Mouse (Mus musculus) kidney, adult 2 months (tissue): ENCODE measurements at regions not wholly inside any gene's neighbourhood (a gene's known extent, or its start where the extent isn't known, plus 50 kb on each side); places are given as distances from the start of the nearest gene placed in this dataset.

Experiments
- CTCF ChIP-seq: fragments of 200-500 bp; conservative IDR thresholded peaks from 2 replicates; pipeline ENCODE4 v1.5.1; 2011; ENCODE audit warnings: low read depth, mild to moderate bottlenecking, control low read depth, low read length, moderate library complexity, mixed read lengths; ENCODE audit not compliant: insufficient read depth, insufficient read length
- POLR2A ChIP-seq: fragments of 200-500 bp; IDR thresholded peaks from one replicate; pipeline ENCODE4 v1.6.1; 2011; ENCODE audit warnings: low read depth, low read length, control low read depth

- no peak for TF ChIP-seq CTCF
- TF ChIP-seq POLR2A, result no peak
Observed at GRCm38 (mm10) chr1:77220322-77220590, 294.6 kb downstream of the Epha4 start.
